Mouse (Mus musculus) liver, embryonic 11.5 days (tissue): Measurements from ENCODE around the gene Hs6st3. TPM values are rescaled to one million over a fixed set of nuclear protein-coding genes. Genes with fewer than 3 reads are reported as not detected.

ENCODE experiments used
- ATAC-seq: fragments of 200-750 bp; cut with Nextera tagmentation; replicated peaks from 2 replicates; pipeline ENCODE4 v1.8.0; 2017; ENCODE audit warnings: moderate number of reproducible peaks, mild to moderate bottlenecking, moderate TSS enrichment, moderate library complexity; ENCODE audit not compliant: low FRiP score
- DNase-seq: peaks from one replicate; pipeline ENCODE4 v3.0.0-alpha.2; 2017; ENCODE audit warnings: low spot score
- H3K27ac ChIP-seq: fragments of 300-500 bp; sonication (generic); 2 replicates; pipeline ENCODE4 v1.5.1; 2014; ENCODE audit warnings: mild to moderate bottlenecking, low read depth, low read length, control low read depth
- H3K27me3 ChIP-seq: fragments of 300-500 bp; sonication (generic); replicated peaks from 2 replicates; pipeline ENCODE4 v1.6.1; 2014; ENCODE audit warnings: low read length, mixed read lengths; ENCODE audit not compliant: control insufficient read depth, insufficient read depth
- H3K36me3 ChIP-seq: fragments of 300-500 bp; sonication (generic); 2 replicates; pipeline ENCODE4 v1.6.1; 2014; ENCODE audit warnings: mild to moderate bottlenecking, low read length, moderate library complexity, mixed read lengths; ENCODE audit not compliant: control insufficient read depth, insufficient read depth
- H3K4me1 ChIP-seq: fragments of 300-500 bp; sonication (generic); replicated peaks from 2 replicates; pipeline ENCODE4 v1.6.1; 2014; ENCODE audit warnings: low read length, mixed read lengths; ENCODE audit not compliant: control insufficient read depth, insufficient read depth
- H3K4me2 ChIP-seq: fragments of 300-500 bp; sonication (generic); 2 replicates; pipeline ENCODE4 v1.6.1; 2014; ENCODE audit warnings: mild to moderate bottlenecking, control low read depth, moderate library complexity
- H3K4me3 ChIP-seq: fragments of 300-500 bp; sonication (generic); 2 replicates; pipeline ENCODE4 v1.5.1; 2014; ENCODE audit warnings: low read depth, low read length, control low read depth
- H3K9ac ChIP-seq: fragments of 300-500 bp; sonication (generic); 2 replicates; pipeline ENCODE4 v1.6.1; 2014; ENCODE audit warnings: low read depth, low read length, control low read depth
- H3K9me3 ChIP-seq: fragments of 300-500 bp; sonication (generic); 2 replicates; pipeline ENCODE4 v1.6.1; 2016; ENCODE audit warnings: low read length, inconsistent platforms, mixed read lengths; ENCODE audit not compliant: control insufficient read depth
- WGBS: fragments of 180-500 bp; shearing (Covaris S2); extraction: QIAGEN DNeasy Blood & Tissue Kit; methylation state at CpG from one replicate; pipeline ENCODE4 v1.1.7; 2014; 5-methylcytosine and 5-hydroxymethylcytosine counted together
- polyA plus RNA-seq: library from polyadenylated mRNA; unstranded; fragments of >200 nt; fragmentation: Nextera tagmentation; extraction: Ambion mirVana; gene quantifications from 2 replicates; pipeline ENCODE4 v1.2.1, GENCODE M21; 2014

The Hs6st3 gene
- polyA plus RNA-seq, 1 experiment from 2014 or later, result not detected

GRCm38 (mm10) chr14:119656936-119657335 lies 518.8 kb downstream of the Hs6st3 start:
- DNase-seq (no peak), ATAC-seq (no peak)
- no peak overlapping the region for H3K9ac ChIP-seq
- no peaks in the 10 kb centered on the region for H3K27me3 ChIP-seq
- no peak overlapping the region for H3K4me3 ChIP-seq
- no peaks in the 10 kb centered on the region for H3K36me3 ChIP-seq
- no peaks in the 10 kb centered on the region for H3K4me1 ChIP-seq
- H3K27ac ChIP-seq, result no peak overlapping the region
- 77% methylated on average over 2 of the region's 2 CpGs for WGBS
- H3K9me3 ChIP-seq, result no peaks in the 10 kb centered on the region
- H3K4me2 ChIP-seq, result no peak overlapping the region

- H3K9ac ChIP-seq, result no peak overlapping the region
- H3K4me2 ChIP-seq, result no peak overlapping the region
- H3K9me3 ChIP-seq, result no peaks in the 10 kb centered on the region
- H3K4me1 ChIP-seq, result no peaks in the 10 kb centered on the region
- ATAC-seq, result no peak
- H3K27ac ChIP-seq, result no peak overlapping the region
- H3K36me3 ChIP-seq, result no peaks in the 10 kb centered on the region
- no peak for DNase-seq
- H3K4me3 ChIP-seq, result no peak overlapping the region
- no peaks in the 10 kb centered on the region for H3K27me3 ChIP-seq
- 79% methylated on average over 5 of the region's 5 CpGs for WGBS
Measured at GRCm38 (mm10) chr14:119665741-119666141, 527.6 kb downstream of the Hs6st3 start.

- no peak overlapping the region for H3K27ac ChIP-seq
- H3K4me3 ChIP-seq, result no peak overlapping the region
- H3K9ac ChIP-seq, result no peak overlapping the region
- ATAC-seq (no peak), DNase-seq (no peak)
- H3K4me2 ChIP-seq, result no peak overlapping the region
- no peaks in the 10 kb centered on the region for H3K27me3 ChIP-seq
- H3K4me1 ChIP-seq, result no peaks in the 10 kb centered on the region
- WGBS, result 78% methylated on average over 1 of the region's 1 CpGs
- no peaks in the 10 kb centered on the region for H3K36me3 ChIP-seq
- H3K9me3 ChIP-seq, result no peaks in the 10 kb centered on the region
Measured at GRCm38 (mm10) chr14:119667421-119667820, 529.3 kb downstream of the Hs6st3 start.

- Histone ChIP-seq H3K27me3 (no peaks in the 10 kb centered on the region), H3K9ac (no peak overlapping the region), H3K4me2 (no peak overlapping the region), H3K4me3 (no peak overlapping the region), H3K4me1 (no peaks in the 10 kb centered on the region), H3K9me3 (no peaks in the 10 kb centered on the region), H3K36me3 (no peaks in the 10 kb centered on the region), H3K27ac (no peak overlapping the region)
- ATAC-seq, result no peak
- no peak for DNase-seq
- WGBS, result 85% methylated on average over 16 of the region's 16 CpGs
Measured at GRCm38 (mm10) chr14:119670836-119671587, 532.9 kb downstream of the Hs6st3 start.

GRCm38 (mm10) chr14:119678574-119678973 lies 540.4 kb downstream of the Hs6st3 start:
- ATAC-seq, result no peak
- 85% methylated on average over 11 of the region's 11 CpGs for WGBS
- H3K4me2 ChIP-seq, result no peak overlapping the region

GRCm38 (mm10) chr14:119680052-119680451 lies 541.9 kb downstream of the Hs6st3 start:
- Histone ChIP-seq H3K4me3 (no peak overlapping the region), H3K9ac (no peak overlapping the region), H3K9me3 (no peaks in the 10 kb centered on the region), H3K36me3 (no peaks in the 10 kb centered on the region), H3K27ac (no peak overlapping the region), H3K27me3 (no peaks in the 10 kb centered on the region), H3K4me2 (no peak overlapping the region), H3K4me1 (no peaks in the 10 kb centered on the region)
- DNase-seq, result no peak
- 77% methylated on average over 4 of the region's 4 CpGs for WGBS
- no peak for ATAC-seq

More at GRCm38 (mm10) chr14:119678574-119678973, 540.4 kb downstream of the Hs6st3 start:
- Histone ChIP-seq H3K27me3 (no peaks in the 10 kb centered on the region), H3K4me1 (no peaks in the 10 kb centered on the region), H3K36me3 (no peaks in the 10 kb centered on the region), H3K9ac (no peak overlapping the region), H3K9me3 (no peaks in the 10 kb centered on the region), H3K27ac (no peak overlapping the region), H3K4me3 (no peak overlapping the region)
- no peak for DNase-seq

- Histone ChIP-seq H3K9me3 (no peaks in the 10 kb centered on the region), H3K27me3 (no peaks in the 10 kb centered on the region), H3K4me1 (no peaks in the 10 kb centered on the region), H3K27ac (no peak overlapping the region), H3K4me3 (no peak overlapping the region), H3K36me3 (no peaks in the 10 kb centered on the region), H3K9ac (no peak overlapping the region), H3K4me2 (no peak overlapping the region)
- WGBS, result 72% methylated on average over 2 of the region's 2 CpGs
- DNase-seq (no peak), ATAC-seq (no peak; the same call in 1 of the 2 replicates)
Measured at GRCm38 (mm10) chr14:119687885-119688284, 549.7 kb downstream of the Hs6st3 start.

GRCm38 (mm10) chr14:119699982-119700381 lies 561.8 kb downstream of the Hs6st3 start:
- Histone ChIP-seq H3K27ac (no peak overlapping the region), H3K36me3 (no peaks in the 10 kb centered on the region), H3K9me3 (no peaks in the 10 kb centered on the region), H3K4me3 (no peak overlapping the region), H3K9ac (no peak overlapping the region), H3K27me3 (no peaks in the 10 kb centered on the region), H3K4me2 (no peak overlapping the region), H3K4me1 (no peaks in the 10 kb centered on the region)
- DNase-seq, result no peak
- no peak for ATAC-seq
- WGBS, result 84% methylated on average over 4 of the region's 4 CpGs

- Histone ChIP-seq H3K9ac (no peak overlapping the region), H3K27me3 (no peaks in the 10 kb centered on the region), H3K4me1 (no peaks in the 10 kb centered on the region), H3K4me2 (no peak overlapping the region), H3K9me3 (no peaks in the 10 kb centered on the region), H3K4me3 (no peak overlapping the region), H3K27ac (no peak overlapping the region), H3K36me3 (no peaks in the 10 kb centered on the region)
- ATAC-seq (no peak), DNase-seq (no peak)
- WGBS, result 72% methylated on average over 3 of the region's 3 CpGs
Measured at GRCm38 (mm10) chr14:119714712-119715111, 576.6 kb downstream of the Hs6st3 start.
